Mouse (Mus musculus) spleen, postnatal 36 days (tissue): Measurements from ENCODE around the gene Edem3.
"Not testable (repeated sequence)": the region's sequence is repeated elsewhere in the genome, so short reads cannot be mapped to it uniquely, and the experiment has no call there.

Experiments used
- DNase-seq, 2 experiments: peaks; one replicate each; pipeline ENCODE4 v3.0.0; 2022; ENCODE audit warnings: low spot score in 2 of 2, mixed read lengths in 1 of 2

Edem3 gene

GRCm38 (mm10) chr1:151749894-151750293 is 5.3 kb upstream of the Edem3 start:
- DNase-seq = not testable (repeated sequence)

GRCm38 (mm10) chr1:151752946-151753345 is 2.2 kb upstream of the Edem3 start:
- no peak for DNase-seq

DNA sequence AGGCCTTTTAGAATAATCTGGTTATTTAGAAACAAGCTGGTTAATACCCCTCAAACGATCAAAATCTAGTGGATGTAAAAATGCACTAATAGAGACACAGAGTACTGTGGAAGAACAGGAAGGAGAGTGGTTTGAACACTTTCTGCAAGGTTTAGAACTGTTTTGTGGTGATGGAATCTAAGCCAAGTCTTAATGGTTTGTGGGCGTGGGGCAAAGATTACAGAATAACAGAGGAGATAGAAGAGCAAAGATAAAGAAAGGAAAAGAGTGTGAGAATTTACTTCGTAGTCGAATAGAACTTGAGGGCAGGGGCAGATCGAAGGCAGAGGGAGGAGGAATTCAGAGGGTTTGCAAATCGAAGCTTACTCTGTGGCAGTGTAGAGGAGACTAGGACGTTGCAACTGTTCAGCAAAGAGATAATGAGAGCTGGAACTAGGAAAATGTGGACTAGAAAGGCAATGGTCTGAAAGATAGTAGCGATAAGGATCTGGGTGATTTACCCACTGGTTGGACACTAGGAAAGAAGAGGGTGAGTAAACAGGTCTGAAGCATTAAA is 1.7 kb upstream of the Edem3 start:
- no peak for DNase-seq

DNA sequence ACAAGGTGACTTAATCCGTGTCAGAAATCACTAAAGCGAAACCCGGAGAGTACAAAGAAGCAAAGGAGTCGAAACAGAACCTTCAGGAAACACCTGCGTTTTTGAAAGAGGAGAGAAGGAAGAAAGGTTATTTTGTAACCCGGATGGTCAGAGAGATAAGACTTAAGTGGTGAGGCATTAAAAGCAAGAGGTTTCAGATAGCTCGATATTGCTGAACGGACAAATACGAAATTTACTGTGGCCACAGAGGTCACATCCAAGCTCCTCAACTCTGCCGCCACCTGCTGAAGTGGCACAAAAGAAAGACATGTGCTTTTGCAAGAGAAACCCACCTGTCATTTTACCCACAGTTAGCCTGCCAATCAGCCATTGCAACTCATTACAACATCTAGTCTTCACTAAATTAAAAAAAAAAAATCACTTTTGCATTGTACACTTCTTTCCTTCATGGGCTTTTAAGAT is 1.1 kb upstream of the Edem3 start:
- peak; percentile 11 to 29 for DNase-seq

GRCm38 (mm10) chr1:151755660-151756424 is 671 bp downstream of the Edem3 start:
- DNase-seq = no peak

DNA sequence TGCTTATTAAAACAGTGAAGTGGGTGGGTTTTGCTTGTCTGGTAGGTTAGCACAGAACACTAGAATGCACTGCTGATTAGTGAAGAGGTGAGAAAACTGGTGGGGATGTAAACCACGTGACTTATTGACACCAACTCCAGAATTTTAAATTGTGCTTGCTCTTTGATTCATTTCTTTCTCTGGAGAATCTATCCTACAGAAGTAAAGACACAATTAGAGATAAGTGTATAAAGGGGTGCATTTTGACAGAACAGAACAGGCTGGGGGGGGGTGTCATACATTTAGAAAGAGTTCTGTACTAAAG is 1.2 kb downstream of the Edem3 start:
- DNase-seq = no peak

DNA sequence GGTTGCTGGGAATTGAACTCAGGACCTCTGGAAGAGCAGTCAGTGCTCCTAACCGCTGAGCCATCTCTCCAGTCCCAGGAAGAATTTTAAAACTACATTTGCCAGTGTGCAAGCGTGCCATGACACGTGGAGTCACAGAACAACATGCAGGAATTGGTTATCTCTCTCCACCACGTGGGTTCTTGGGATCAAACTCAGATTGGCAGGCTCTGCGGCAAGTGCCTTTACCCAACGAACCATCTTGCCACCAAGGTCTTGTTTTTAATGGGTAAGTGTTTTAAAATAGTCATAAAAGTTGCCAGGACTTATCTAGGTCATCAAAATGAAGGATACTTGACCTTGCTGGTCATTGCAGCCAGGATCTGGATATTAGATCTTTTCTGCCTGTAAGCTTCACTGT is 3.1 kb downstream of the Edem3 start:
- no peak for DNase-seq

- no peak for DNase-seq
Observed at GRCm38 (mm10) chr1:151758991-151759390, 3.8 kb downstream of the Edem3 start.

GRCm38 (mm10) chr1:151764236-151764635 is 9.1 kb downstream of the Edem3 start:
- DNase-seq = no peak

GRCm38 (mm10) chr1:151766166-151766565 is 11.0 kb downstream of the Edem3 start:
- no peak for DNase-seq

DNA sequence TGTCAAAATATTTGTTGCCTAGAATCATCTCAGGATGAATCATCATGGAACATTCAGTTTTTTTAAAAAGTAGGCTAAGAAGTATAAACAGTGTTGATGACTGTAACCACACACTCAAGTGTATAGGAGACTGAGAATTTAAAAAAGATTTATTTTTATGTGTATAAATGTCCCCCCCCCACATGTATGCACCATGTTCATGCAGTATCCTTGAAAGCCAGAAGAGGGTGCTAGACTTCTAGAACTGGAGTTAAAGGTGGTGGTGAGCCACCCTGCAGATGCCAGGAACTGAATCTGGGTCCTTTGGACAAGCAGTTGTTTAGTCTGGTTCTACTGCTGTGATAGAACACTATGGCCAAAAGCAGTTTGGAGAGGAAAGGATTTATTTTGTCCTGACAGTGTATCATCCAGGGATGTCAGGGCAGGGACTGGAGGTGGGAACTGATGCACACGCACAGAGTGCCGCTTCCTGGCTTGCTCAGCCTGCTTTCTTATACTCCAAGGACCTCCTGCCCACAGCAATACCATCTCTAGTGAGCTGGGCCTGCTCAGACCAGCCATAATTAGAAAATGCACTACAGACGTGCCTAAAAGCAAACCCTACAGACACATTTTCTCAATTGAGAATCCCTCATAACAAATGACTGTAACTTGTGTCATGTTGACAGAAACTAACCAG is 11.9 kb downstream of the Edem3 start:
- no peak for DNase-seq

- no peak for DNase-seq
Observed at GRCm38 (mm10) chr1:151769200-151769913, 14.2 kb downstream of the Edem3 start.

DNA sequence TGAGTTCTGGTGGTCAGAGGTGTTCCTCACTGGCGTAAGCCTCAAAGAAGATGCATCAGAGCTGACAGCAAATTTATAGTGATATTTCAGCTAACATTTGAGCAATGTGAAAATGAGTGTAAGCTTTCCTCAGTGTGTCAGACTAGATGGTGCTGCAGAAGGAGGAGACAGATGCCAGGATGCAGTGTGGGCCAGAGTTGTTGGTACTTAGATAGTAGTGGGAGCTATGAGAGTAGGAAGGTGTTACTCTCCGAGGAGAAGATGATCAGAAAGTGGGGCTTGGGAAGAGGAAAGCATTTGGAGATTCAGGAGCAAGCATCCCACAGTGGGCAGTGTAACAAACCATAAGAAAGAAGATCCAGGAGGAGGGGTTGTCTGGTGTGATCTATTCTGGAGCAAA is 22.4 kb downstream of the Edem3 start:
- DNase-seq = no peak

DNA sequence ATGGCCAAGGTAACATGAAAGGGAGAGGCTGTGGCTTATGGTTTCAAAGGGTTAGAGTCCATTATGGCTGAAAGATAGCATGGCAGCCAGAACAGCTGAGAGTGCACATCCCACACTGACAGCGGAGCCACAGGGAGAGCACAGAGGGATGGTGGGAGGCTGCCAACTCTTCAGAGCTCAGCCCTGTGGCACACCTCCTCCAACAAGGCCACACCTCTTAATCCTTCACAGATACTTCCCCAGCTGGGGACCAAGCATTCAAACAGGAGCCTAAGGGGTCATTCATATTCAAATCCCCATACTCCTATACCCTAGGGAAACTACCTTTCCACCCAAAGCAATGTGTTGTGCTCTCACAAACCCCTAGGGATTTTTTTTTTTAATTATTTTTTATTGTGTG is 23.4 kb downstream of the Edem3 start:
- DNase-seq = no peak

DNA sequence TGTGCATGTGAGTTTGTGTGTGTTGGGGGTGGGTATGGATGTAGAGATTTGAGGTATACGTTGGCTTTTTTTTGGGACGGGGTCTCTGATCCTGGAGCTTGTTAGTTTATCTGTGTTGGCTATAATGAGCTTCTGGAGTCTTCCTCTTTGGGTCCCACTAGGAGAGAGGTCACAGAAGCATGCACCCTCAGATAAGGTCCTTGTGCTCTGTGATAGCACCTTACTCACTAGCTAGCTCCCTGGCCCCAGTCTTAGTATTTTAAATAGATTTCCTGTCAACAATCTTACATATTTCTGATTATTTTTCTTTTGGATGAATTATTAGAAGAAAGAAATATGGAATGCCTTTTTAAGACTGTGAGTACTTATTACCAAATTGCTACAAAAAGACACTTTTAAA is 24.1 kb downstream of the Edem3 start:
- no peak for DNase-seq

- DNase-seq = no peak
Observed at GRCm38 (mm10) chr1:151781447-151781846, 26.3 kb downstream of the Edem3 start.

DNA sequence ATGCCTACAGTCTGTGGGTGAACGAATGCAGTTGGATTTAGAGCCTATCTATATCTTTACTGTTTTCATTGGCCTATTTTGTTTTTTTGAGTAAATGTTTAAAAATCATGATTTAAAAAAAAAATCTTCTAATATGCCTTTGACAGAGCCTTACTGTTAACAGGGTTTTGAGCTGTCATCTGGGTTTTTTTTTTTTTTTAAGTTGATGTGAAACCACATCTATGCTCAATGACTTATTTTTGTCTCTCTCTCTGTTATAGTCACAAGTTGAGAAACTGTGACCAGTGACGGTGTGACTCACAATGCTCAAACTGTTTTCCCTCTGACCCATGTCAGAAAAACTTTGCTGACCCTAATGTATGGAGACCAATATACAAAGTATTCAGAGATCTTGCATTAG is 28.2 kb downstream of the Edem3 start:
- DNase-seq = no peak

DNA sequence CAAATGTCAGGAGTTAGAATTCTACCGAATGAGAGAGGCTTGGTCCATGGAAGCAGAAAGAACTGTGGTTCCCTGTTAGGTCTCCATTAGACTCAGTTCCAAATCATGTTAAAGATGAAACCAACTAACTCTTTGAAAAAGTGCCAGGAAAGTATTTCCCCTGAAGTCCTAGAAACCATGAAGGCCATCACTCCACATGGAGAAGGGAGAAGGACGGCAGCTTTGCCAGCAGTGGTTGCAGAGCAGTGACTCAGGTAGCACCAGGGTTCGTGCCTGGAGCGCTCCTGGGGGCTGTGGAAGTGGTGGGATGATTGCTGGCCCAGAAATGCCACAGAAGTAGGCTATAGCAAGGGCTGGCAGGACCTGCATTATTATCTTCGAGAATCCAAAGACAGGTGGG is 31.2 kb downstream of the Edem3 start:
- no peak for DNase-seq

DNA sequence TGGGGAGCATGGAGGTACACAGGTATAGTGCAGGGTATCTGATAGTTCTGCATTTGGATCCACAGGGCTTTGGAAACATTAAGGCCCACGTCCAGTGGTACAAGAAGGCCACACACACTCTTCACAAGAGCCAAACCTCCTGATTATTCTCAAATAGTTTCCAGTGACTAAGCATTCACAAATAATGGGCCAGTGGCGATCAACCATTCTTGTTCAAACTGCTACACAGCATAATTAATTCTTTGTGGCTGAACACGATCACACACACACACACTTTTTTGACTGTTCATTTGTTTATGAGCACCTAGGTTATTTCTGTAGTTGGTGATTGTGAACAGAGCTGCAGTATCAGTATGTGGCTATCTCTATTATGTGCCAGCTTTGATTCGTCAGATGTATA is 34.0 kb downstream of the Edem3 start:
- no peak for DNase-seq

DNA sequence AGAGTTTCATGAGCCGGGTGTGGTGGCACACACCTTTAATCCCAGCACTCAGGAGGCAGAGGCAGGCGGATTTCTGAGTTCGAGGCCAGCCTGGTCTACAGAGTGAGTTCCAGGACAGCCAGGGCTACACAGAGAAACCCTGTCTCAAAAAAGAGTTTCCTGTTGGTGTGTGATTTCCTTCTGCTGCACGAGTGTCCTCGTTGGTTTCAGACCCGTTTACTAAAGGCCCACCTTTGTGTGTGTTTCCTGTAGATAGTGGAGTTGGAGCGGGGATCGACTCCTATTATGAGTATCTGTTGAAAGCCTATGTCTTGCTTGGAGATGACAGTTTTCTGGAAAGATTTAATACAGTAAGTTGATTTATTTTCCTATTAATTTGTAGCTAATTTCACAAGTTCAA is 36.9 kb downstream of the Edem3 start:
- not testable (repeated sequence) for DNase-seq

GRCm38 (mm10) chr1:151802795-151803194 is 47.6 kb downstream of the Edem3 start:
- DNase-seq = not testable (repeated sequence)

- no peak for DNase-seq
Observed at GRCm38 (mm10) chr1:151807286-151807685, 52.1 kb downstream of the Edem3 start.
